Mouse (Mus musculus) forebrain, embryonic 16.5 days (tissue): ENCODE results near the gene Agpat3. TPM values are rescaled to one million over a fixed set of nuclear protein-coding genes. Genes with fewer than 3 reads are reported as not detected.
A peak's percentile ranks its signal among the peaks of the same experiment; 100 is the strongest.

Experiments
- ATAC-seq: fragments of 200-750 bp; cut with Nextera tagmentation; 2 replicates; pipeline ENCODE4 v1.8.0; 2017; ENCODE audit warnings: mild to moderate bottlenecking, moderate library complexity
- H3K27ac ChIP-seq: fragments of 300-500 bp; sonication (generic); 2 replicates; pipeline ENCODE4 v1.5.1; 2014; ENCODE audit warnings: low read length, control low read depth
- H3K27me3 ChIP-seq: fragments of 300-500 bp; sonication (generic); replicated peaks from 2 replicates; pipeline ENCODE4 v1.6.1; 2014; ENCODE audit warnings: low read length; ENCODE audit not compliant: control insufficient read depth, insufficient read depth
- H3K36me3 ChIP-seq: fragments of 300-500 bp; sonication (generic); 2 replicates; pipeline ENCODE4 v1.6.1; 2014; ENCODE audit not compliant: control insufficient read depth, insufficient read depth
- H3K4me1 ChIP-seq: fragments of 300-500 bp; sonication (generic); replicated peaks from 2 replicates; pipeline ENCODE4 v1.6.1; 2014; ENCODE audit warnings: low read length; ENCODE audit not compliant: control insufficient read depth, insufficient read depth
- H3K4me2 ChIP-seq: fragments of 300-500 bp; sonication (generic); 2 replicates; pipeline ENCODE4 v1.6.1; 2014; ENCODE audit warnings: mild to moderate bottlenecking, low read length, control low read depth
- H3K4me3 ChIP-seq: fragments of 300-500 bp; sonication (generic); replicated peaks from 2 replicates; pipeline ENCODE4 v1.5.1; 2014; ENCODE audit warnings: mild to moderate bottlenecking, low read length, control low read depth
- H3K9ac ChIP-seq: fragments of 300-500 bp; sonication (generic); replicated peaks from 2 replicates; pipeline ENCODE4 v1.6.1; 2014; ENCODE audit warnings: low read depth, low read length, control low read depth
- H3K9me3 ChIP-seq: fragments of 300-500 bp; sonication (generic); 2 replicates; pipeline ENCODE4 v1.6.1; 2016; ENCODE audit warnings: low read length; ENCODE audit not compliant: control insufficient read depth
- WGBS: fragments of 180-500 bp; shearing (Covaris S2); extraction: QIAGEN DNeasy Blood & Tissue Kit; methylation state at CpG from one replicate; pipeline ENCODE4 v1.1.7; 2014; 5-methylcytosine and 5-hydroxymethylcytosine counted together
- polyA plus RNA-seq: library from polyadenylated mRNA; unstranded; fragments of >200 nt; fragmentation: Nextera tagmentation; extraction: Ambion mirVana; gene quantifications from 2 replicates; pipeline ENCODE4 v1.2.1, GENCODE M21; 2015

Gene Agpat3
- polyA plus RNA-seq, 1 experiment from 2014 or later, result 78.2 TPM

DNA sequence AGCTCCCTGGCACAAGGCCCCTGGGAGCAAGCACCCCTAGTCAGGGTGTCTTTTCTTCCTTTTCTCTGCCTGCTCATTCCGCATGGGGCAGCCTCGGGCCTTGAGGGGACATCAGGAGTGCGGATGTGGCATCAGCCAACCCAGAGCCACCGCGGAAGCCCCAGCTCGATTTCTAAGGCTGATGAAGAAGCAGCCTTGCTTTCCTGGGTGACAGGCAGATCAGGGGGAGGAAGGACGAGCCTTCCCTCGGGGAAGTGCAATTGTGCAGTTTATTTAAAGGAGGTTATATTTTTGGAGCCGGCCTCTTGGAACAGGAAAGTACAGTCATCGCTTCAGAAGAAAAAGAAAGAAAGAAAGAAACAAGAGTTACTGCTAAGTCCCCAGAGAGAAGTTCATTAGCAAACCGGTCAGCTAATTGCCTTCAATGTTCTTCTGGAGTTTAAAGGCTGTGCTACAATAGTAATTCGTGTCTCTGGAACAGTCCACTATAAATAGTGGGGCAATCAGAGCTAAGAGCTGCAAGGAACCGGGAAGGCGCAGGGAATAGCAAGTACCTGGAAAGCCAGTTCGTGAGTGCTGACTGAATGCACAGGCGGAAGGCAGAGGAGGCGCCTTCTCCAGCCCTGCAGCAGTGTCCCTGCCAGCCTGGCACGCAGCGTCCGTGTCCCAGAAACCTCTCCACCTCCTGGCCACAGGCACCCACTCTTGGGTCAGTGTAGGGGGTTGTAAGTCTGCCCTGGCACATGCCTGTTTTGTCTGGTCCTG lies 36.1 kb upstream of the Agpat3 start:
- H3K27me3 ChIP-seq, result peaks cover 17% of the 10 kb centered on the region
- H3K9ac ChIP-seq, result 0 out of 2 replicates have a peak overlapping the region, but pooled peaks have one; percentile 8
- H3K27ac ChIP-seq, result no peak overlapping the region
- no peaks in the 10 kb centered on the region for H3K36me3 ChIP-seq
- WGBS, result 40% methylated on average over 20 of the region's 20 CpGs
- H3K4me3 ChIP-seq, result no peak overlapping the region
- H3K9me3 ChIP-seq, result no peaks in the 10 kb centered on the region
- ATAC-seq, result no peak
- no peak overlapping the region; the same call in 1 of the 2 replicates for H3K4me2 ChIP-seq
- peaks cover 5% of the 10 kb centered on the region for H3K4me1 ChIP-seq

GRCm38 (mm10) chr10:78385520-78385919 lies 33.2 kb upstream of the Agpat3 start:
- no peak overlapping the region for H3K4me3 ChIP-seq
- H3K27me3 ChIP-seq, result peaks cover 2% of the 10 kb centered on the region; the same call in 1 of the 2 replicates
- H3K4me1 ChIP-seq, result no peaks in the 10 kb centered on the region; the same call in 1 of the 2 replicates
- no peak overlapping the region for H3K27ac ChIP-seq
- 68% methylated on average over 5 of the region's 5 CpGs for WGBS
- no peaks in the 10 kb centered on the region for H3K9me3 ChIP-seq
- ATAC-seq, result no peak
- H3K9ac ChIP-seq, result no peak overlapping the region
- no peaks in the 10 kb centered on the region for H3K36me3 ChIP-seq
- H3K4me2 ChIP-seq, result no peak overlapping the region

GRCm38 (mm10) chr10:78383567-78383966 lies 31.3 kb upstream of the Agpat3 start:
- Histone ChIP-seq H3K27ac (no peak overlapping the region), H3K27me3 (no peaks in the 10 kb centered on the region), H3K4me3 (no peak overlapping the region), H3K4me2 (no peak overlapping the region), H3K9ac (no peak overlapping the region), H3K9me3 (no peaks in the 10 kb centered on the region), H3K36me3 (no peaks in the 10 kb centered on the region), H3K4me1 (no peaks in the 10 kb centered on the region)
- WGBS, result 74% methylated on average over 3 of the region's 3 CpGs
- ATAC-seq, result no peak

DNA sequence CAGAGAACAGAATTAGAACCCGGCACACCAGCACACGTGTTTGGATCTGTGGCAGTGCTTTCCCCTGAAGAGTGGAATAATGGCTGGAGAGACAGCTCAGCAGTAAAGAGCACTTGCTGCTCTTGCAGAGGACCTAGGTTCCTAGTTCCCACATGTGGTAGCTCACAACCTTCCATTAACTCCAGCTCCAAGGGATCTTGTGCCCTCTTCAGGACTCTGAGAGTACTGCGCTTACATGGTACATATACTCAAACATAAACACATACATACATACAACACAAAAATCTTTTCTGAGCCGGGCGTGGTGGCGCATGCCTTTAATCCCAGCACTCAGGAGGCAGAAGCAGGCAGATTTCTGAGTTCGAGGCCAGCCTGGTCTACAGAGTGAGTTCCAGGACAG lies 26.2 kb upstream of the Agpat3 start:
- Histone ChIP-seq H3K4me2 (no peak overlapping the region), H3K36me3 (no peaks in the 10 kb centered on the region), H3K9me3 (no peaks in the 10 kb centered on the region), H3K4me3 (no peak overlapping the region), H3K27me3 (no peaks in the 10 kb centered on the region), H3K4me1 (no peaks in the 10 kb centered on the region), H3K27ac (no peak overlapping the region), H3K9ac (no peak overlapping the region)
- no peak for ATAC-seq
- WGBS, result 92% methylated on average over 7 of the region's 7 CpGs

DNA sequence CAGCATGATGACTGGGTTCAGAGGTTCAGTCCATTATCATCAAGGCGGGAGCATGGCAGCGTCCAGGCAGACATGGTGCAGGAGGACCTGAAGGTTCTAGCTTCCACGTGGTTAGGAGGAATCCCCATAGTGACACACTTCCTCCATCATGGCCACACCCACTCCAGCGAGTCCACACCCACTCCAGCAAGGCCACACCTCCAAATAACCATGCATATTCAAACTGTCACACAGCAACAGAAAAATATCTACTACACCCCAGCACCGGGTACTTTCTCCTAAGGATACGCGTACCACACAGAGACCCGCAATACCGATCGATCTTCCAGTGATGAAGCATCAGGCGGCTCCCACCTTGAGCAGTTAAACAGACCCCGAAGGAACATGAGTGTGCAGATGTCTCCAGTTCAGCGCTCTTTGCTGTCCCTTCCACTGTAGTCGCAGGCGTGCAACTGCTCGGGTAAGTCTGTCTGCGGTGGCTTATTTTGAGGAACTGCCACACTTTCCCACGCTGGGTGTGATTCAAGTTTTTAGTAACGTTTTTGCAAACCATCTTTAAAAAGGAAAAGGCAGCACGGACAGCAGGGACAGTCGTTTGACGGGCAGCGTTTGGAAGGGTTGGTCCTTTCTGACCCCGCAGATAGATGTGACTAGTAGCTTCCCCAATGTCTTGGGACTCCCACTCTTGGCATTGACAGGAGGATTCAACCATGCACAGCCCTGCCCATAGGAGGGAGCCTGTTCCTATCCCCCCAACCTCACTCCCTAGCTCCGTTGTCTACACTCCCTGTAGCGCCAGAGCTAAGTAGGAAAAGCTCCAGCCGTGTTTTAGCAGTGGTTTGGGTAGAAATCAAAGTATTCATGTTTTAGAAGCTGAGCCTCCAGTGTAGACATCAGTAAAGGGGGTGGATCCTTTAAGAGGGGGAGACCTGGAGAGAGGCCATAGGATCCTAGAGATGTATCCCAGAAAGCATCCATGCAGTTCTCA lies 20.7 kb upstream of the Agpat3 start:
- H3K4me1 ChIP-seq, result no peaks in the 10 kb centered on the region
- no peak overlapping the region for H3K4me2 ChIP-seq
- no peak overlapping the region for H3K4me3 ChIP-seq
- H3K27ac ChIP-seq, result no peak overlapping the region
- H3K9ac ChIP-seq, result no peak overlapping the region
- no peaks in the 10 kb centered on the region for H3K36me3 ChIP-seq
- ATAC-seq, result no peak
- H3K9me3 ChIP-seq, result no peaks in the 10 kb centered on the region
- WGBS, result 64% methylated on average over 27 of the region's 27 CpGs
- no peaks in the 10 kb centered on the region for H3K27me3 ChIP-seq

DNA sequence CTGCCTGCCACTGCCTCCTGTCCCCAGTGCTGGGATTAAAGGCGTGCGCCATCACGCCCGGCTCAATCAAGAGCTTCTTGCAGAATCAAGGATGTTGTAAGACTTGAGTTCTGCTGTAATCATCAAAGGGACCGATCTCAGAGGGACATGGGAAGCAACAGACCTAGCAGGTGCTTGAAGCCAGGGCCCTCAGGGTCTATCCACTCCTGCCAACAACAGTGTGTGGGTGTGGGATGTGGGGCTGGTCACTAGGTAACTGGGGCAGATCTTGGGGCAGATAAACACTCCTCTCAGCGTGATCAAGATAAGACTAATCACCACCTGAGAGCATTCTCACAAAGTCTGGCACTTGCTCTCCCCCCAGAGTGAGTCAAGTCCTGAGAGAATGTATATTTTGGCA lies 19.5 kb upstream of the Agpat3 start:
- H3K9me3 ChIP-seq, result no peaks in the 10 kb centered on the region
- H3K27ac ChIP-seq, result no peak overlapping the region
- no peaks in the 10 kb centered on the region for H3K27me3 ChIP-seq
- WGBS, result 86% methylated on average over 6 of the region's 6 CpGs
- ATAC-seq, result no peak
- no peak overlapping the region for H3K4me3 ChIP-seq
- no peak overlapping the region for H3K9ac ChIP-seq
- no peak overlapping the region for H3K4me2 ChIP-seq
- H3K4me1 ChIP-seq, result no peaks in the 10 kb centered on the region
- no peaks in the 10 kb centered on the region for H3K36me3 ChIP-seq

- no peaks in the 10 kb centered on the region for H3K4me1 ChIP-seq
- no peak overlapping the region for H3K4me2 ChIP-seq
- ATAC-seq, result no peak
- no peaks in the 10 kb centered on the region for H3K9me3 ChIP-seq
- no peak overlapping the region for H3K9ac ChIP-seq
- H3K27me3 ChIP-seq, result no peaks in the 10 kb centered on the region
- no peak overlapping the region for H3K4me3 ChIP-seq
- no peak overlapping the region for H3K27ac ChIP-seq
- H3K36me3 ChIP-seq, result no peaks in the 10 kb centered on the region
- 55% methylated on average over 4 of the region's 4 CpGs for WGBS
Measured at GRCm38 (mm10) chr10:78367586-78367985, 15.3 kb upstream of the Agpat3 start.

DNA sequence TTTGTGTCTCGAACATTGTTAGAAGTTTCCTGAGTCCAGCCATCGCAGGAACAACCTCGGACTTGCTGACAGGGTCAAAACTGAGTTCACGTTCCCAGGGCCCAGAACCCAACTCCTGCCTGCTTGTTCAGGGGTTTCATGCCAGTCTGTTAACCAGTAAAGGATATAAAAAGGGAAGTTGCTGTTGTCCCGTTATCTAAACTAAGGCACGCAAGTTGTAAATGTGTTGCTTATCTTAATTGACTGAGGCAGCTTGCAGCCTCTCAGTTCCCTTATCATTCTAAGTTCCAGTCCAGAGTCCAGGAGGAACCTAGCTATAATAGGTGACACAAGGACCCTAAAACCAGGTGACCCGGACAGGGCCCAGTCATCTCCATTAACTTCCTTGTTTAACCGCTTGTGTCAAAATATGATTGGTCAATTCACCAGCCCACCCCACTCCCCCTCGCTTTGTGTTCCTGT lies 14.6 kb upstream of the Agpat3 start:
- Histone ChIP-seq H3K27me3 (no peaks in the 10 kb centered on the region), H3K27ac (no peak overlapping the region), H3K9ac (no peak overlapping the region), H3K36me3 (no peaks in the 10 kb centered on the region), H3K4me1 (no peaks in the 10 kb centered on the region), H3K4me2 (no peak overlapping the region), H3K4me3 (no peak overlapping the region), H3K9me3 (no peaks in the 10 kb centered on the region)
- 68% methylated on average over 9 of the region's 9 CpGs for WGBS
- no peak for ATAC-seq

GRCm38 (mm10) chr10:78366195-78366834 lies 14.0 kb upstream of the Agpat3 start:
- H3K9me3 ChIP-seq, result no peaks in the 10 kb centered on the region
- H3K27me3 ChIP-seq, result no peaks in the 10 kb centered on the region
- WGBS, result 55% methylated on average over 5 of the region's 5 CpGs
- H3K4me3 ChIP-seq, result no peak overlapping the region
- no peak overlapping the region for H3K9ac ChIP-seq
- H3K4me2 ChIP-seq, result no peak overlapping the region
- no peak overlapping the region for H3K27ac ChIP-seq
- no peak for ATAC-seq
- no peaks in the 10 kb centered on the region for H3K4me1 ChIP-seq
- no peaks in the 10 kb centered on the region for H3K36me3 ChIP-seq
